Mouse (Mus musculus) olfactory bulb, adult 2 months (tissue): ENCODE measurements around the gene Klhl36.

Experiments used
- CTCF ChIP-seq: fragments of 200-500 bp; IDR thresholded peaks from 2 replicates; pipeline ENCODE4 v1.5.1; 2012; ENCODE audit warnings: low read depth, mild to moderate bottlenecking, low read length, moderate library complexity; ENCODE audit not compliant: insufficient read depth
- POLR2A ChIP-seq: fragments of 200-500 bp; IDR thresholded peaks from 2 replicates; pipeline ENCODE4 v1.6.1; 2012; ENCODE audit warnings: mild to moderate bottlenecking, low read depth, low read length, moderate library complexity; ENCODE audit not compliant: insufficient read depth

DNA sequence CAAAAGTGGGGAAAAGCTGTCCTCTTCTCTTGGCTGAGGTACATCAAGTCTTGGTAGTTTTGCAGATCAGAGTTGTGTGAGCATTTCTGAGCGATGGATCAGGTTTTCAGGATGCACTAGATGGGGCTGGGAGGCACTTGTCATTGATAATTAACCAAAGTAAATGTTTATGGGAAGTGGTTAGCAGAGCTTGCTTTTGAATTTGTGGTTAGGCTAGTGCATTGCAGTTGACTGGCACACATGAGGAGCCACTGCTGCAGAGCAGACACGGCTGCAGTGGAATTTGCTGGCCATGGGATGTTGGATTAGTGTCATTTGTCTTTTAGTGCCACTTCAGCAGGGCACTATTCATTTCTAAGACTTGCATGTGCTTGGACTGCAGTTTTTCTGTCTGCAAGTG is 52.1 kb downstream of the Klhl36 start:
- no peak for TF ChIP-seq CTCF
- TF ChIP-seq POLR2A: no peak
